Mouse (Mus musculus) liver, adult (tissue): ENCODE results near the gene Ung.

Experiments
- GATA4 ChIP-seq: IDR thresholded peaks from 2 replicates; pipeline ENCODE4 v1.6.1; 2014; ENCODE audit warnings: mild to moderate bottlenecking, low read length; ENCODE audit not compliant: insufficient replicate concordance

Gene Ung

GRCm38 (mm10) chr5:114175596-114176171 is 45.5 kb downstream of the Ung start:
- TF ChIP-seq GATA4 = peak; percentile 59; the same call in 1 of the 2 replicates

- no peak for TF ChIP-seq GATA4
These were observed 46.6 kb downstream of the Ung start for GRCm38 (mm10) chr5:114176548-114177400.

GRCm38 (mm10) chr5:114177966-114178719 is 48.0 kb downstream of the Ung start:
- no peak for TF ChIP-seq GATA4

GRCm38 (mm10) chr5:114179541-114179940 is 49.4 kb downstream of the Ung start:
- no peak for TF ChIP-seq GATA4

GRCm38 (mm10) chr5:114183493-114183892 is 53.3 kb downstream of the Ung start:
- no peak for TF ChIP-seq GATA4

- TF ChIP-seq GATA4 = no peak
These were observed 56.9 kb downstream of the Ung start for GRCm38 (mm10) chr5:114187108-114187507.
